Mouse (Mus musculus): ENCODE data around the gene Gpr180. TPM values are rescaled to one million over a fixed set of nuclear protein-coding genes. Genes with fewer than 3 reads are reported as not detected.
"Not testable (repeated sequence)": the region's sequence is repeated elsewhere in the genome, so short reads cannot be mapped to it uniquely, and the experiment has no call there.

The Gpr180 gene
- polyA plus RNA-seq, 1 experiment from 2014 or later, result 36.2 TPM

GRCm38 (mm10) chr14:118148554-118148953 is 11.6 kb downstream of the Gpr180 start:
- H3K9ac ChIP-seq (ENCODE audit: low read depth, low read length), result no peak overlapping the region
- 73% methylated on average over 10 of the region's 10 CpGs for WGBS
- DNase-seq (ENCODE audit: low spot score) (no peak), ATAC-seq (ENCODE audit: low FRiP score) (no peak)
- H3K9me3 ChIP-seq (ENCODE audit: control insufficient read depth, low read length), result no peaks in the 10 kb centered on the region
- no peak overlapping the region for H3K4me2 ChIP-seq (replicated peaks; ENCODE audit: low read depth, low read length)
- H3K27ac ChIP-seq (ENCODE audit: low read depth, low read length), result no peak overlapping the region
- H3K36me3 ChIP-seq (ENCODE audit: control insufficient read depth, insufficient read depth, low read length), result no peaks in the 10 kb centered on the region
- no peak overlapping the region for H3K4me3 ChIP-seq (ENCODE audit: low read depth, low read length)
- H3K27me3 ChIP-seq (ENCODE audit: control insufficient read depth, insufficient read depth, low read length), result no peaks in the 10 kb centered on the region
- H3K4me1 ChIP-seq (replicated peaks; ENCODE audit: control insufficient read depth, insufficient read depth, low read length), result no peaks in the 10 kb centered on the region

GRCm38 (mm10) chr14:118150656-118151551 is 13.9 kb downstream of the Gpr180 start:
- Histone ChIP-seq H3K4me2 (replicated peaks; ENCODE audit: low read depth, low read length) (no peak overlapping the region), H3K27me3 (ENCODE audit: control insufficient read depth, insufficient read depth, low read length) (no peaks in the 10 kb centered on the region), H3K27ac (ENCODE audit: low read depth, low read length) (no peak overlapping the region), H3K4me3 (ENCODE audit: low read depth, low read length) (no peak overlapping the region), H3K9ac (ENCODE audit: low read depth, low read length) (no peak overlapping the region), H3K36me3 (ENCODE audit: control insufficient read depth, insufficient read depth, low read length) (no peaks in the 10 kb centered on the region), H3K9me3 (ENCODE audit: control insufficient read depth, low read length) (no peaks in the 10 kb centered on the region), H3K4me1 (replicated peaks; ENCODE audit: control insufficient read depth, insufficient read depth, low read length) (no peaks in the 10 kb centered on the region)
- DNase-seq (ENCODE audit: low spot score), result no peak
- 93% methylated on average over 26 of the region's 26 CpGs for WGBS
- no peak for ATAC-seq (ENCODE audit: low FRiP score)

GRCm38 (mm10) chr14:118151651-118152293 is 14.8 kb downstream of the Gpr180 start:
- no peaks in the 10 kb centered on the region for H3K4me1 ChIP-seq (replicated peaks; ENCODE audit: control insufficient read depth, insufficient read depth, low read length)
- no peak for ATAC-seq (ENCODE audit: low FRiP score)
- no peaks in the 10 kb centered on the region for H3K27me3 ChIP-seq (ENCODE audit: control insufficient read depth, insufficient read depth, low read length)
- no peak for DNase-seq (ENCODE audit: low spot score)
- 85% methylated on average over 5 of the region's 5 CpGs for WGBS
- 0 out of 2 replicates have a peak, but pooled peaks cover 2% of the 10 kb centered on the region for H3K36me3 ChIP-seq (ENCODE audit: control insufficient read depth, insufficient read depth, low read length)
- no peak overlapping the region for H3K4me2 ChIP-seq (replicated peaks; ENCODE audit: low read depth, low read length)
- no peak overlapping the region for H3K4me3 ChIP-seq (ENCODE audit: low read depth, low read length)
- H3K27ac ChIP-seq (ENCODE audit: low read depth, low read length), result no peak overlapping the region
- H3K9ac ChIP-seq (ENCODE audit: low read depth, low read length), result no peak overlapping the region
- no peaks in the 10 kb centered on the region for H3K9me3 ChIP-seq (ENCODE audit: control insufficient read depth, low read length)

GRCm38 (mm10) chr14:118152294-118152651 is 15.3 kb downstream of the Gpr180 start:
- Histone ChIP-seq H3K9ac (ENCODE audit: low read depth, low read length) (no peak overlapping the region), H3K4me2 (replicated peaks; ENCODE audit: low read depth, low read length) (no peak overlapping the region), H3K27ac (ENCODE audit: low read depth, low read length) (no peak overlapping the region), H3K4me3 (ENCODE audit: low read depth, low read length) (no peak overlapping the region), H3K9me3 (ENCODE audit: control insufficient read depth, low read length) (no peaks in the 10 kb centered on the region), H3K4me1 (replicated peaks; ENCODE audit: control insufficient read depth, insufficient read depth, low read length) (no peaks in the 10 kb centered on the region), H3K36me3 (ENCODE audit: control insufficient read depth, insufficient read depth, low read length) (0 out of 2 replicates have a peak, but pooled peaks cover 2% of the 10 kb centered on the region), H3K27me3 (ENCODE audit: control insufficient read depth, insufficient read depth, low read length) (no peaks in the 10 kb centered on the region)
- ATAC-seq (ENCODE audit: low FRiP score) (no peak), DNase-seq (ENCODE audit: low spot score) (no peak)
- WGBS, result 90% methylated on average over 8 of the region's 8 CpGs

- H3K27me3 ChIP-seq (ENCODE audit: control insufficient read depth, insufficient read depth, low read length); H3K9ac ChIP-seq (ENCODE audit: low read depth, low read length); H3K4me1 ChIP-seq (replicated peaks; ENCODE audit: control insufficient read depth, insufficient read depth, low read length); H3K27ac ChIP-seq (ENCODE audit: low read depth, low read length); H3K36me3 ChIP-seq (ENCODE audit: control insufficient read depth, insufficient read depth, low read length); H3K9me3 ChIP-seq (ENCODE audit: control insufficient read depth, low read length); ATAC-seq (ENCODE audit: low FRiP score); DNase-seq (ENCODE audit: low spot score); H3K4me2 ChIP-seq (replicated peaks; ENCODE audit: low read depth, low read length); H3K4me3 ChIP-seq (ENCODE audit: low read depth, low read length): not testable (repeated sequence)
- 96% methylated on average over 16 of the region's 16 CpGs for WGBS
These were observed 19.1 kb downstream of the Gpr180 start for GRCm38 (mm10) chr14:118156056-118156455.

- Histone ChIP-seq H3K36me3 (ENCODE audit: control insufficient read depth, insufficient read depth, low read length) (0 out of 2 replicates have a peak, but pooled peaks cover 2% of the 10 kb centered on the region), H3K27ac (ENCODE audit: low read depth, low read length) (no peak overlapping the region), H3K4me3 (ENCODE audit: low read depth, low read length) (no peak overlapping the region), H3K4me2 (replicated peaks; ENCODE audit: low read depth, low read length) (no peak overlapping the region), H3K9ac (ENCODE audit: low read depth, low read length) (no peak overlapping the region), H3K27me3 (ENCODE audit: control insufficient read depth, insufficient read depth, low read length) (no peaks in the 10 kb centered on the region), H3K4me1 (replicated peaks; ENCODE audit: control insufficient read depth, insufficient read depth, low read length) (no peaks in the 10 kb centered on the region), H3K9me3 (ENCODE audit: control insufficient read depth, low read length) (no peaks in the 10 kb centered on the region)
- 89% methylated on average over 10 of the region's 10 CpGs for WGBS
- no peak for DNase-seq (ENCODE audit: low spot score)
- no peak; the same call in 1 of the 2 replicates for ATAC-seq (ENCODE audit: low FRiP score)
These were observed 19.8 kb downstream of the Gpr180 start for GRCm38 (mm10) chr14:118156740-118157139.

GRCm38 (mm10) chr14:118157146-118157545 is 20.2 kb downstream of the Gpr180 start:
- no peaks in the 10 kb centered on the region for H3K27me3 ChIP-seq (ENCODE audit: control insufficient read depth, insufficient read depth, low read length)
- 26% methylated on average over 5 of the region's 5 CpGs for WGBS

GRCm38 (mm10) chr14:118161751-118162150 is 24.8 kb downstream of the Gpr180 start:
- ATAC-seq (ENCODE audit: low FRiP score), result no peak
- H3K9ac ChIP-seq (ENCODE audit: low read depth, low read length), result no peak overlapping the region
- H3K4me1 ChIP-seq (replicated peaks; ENCODE audit: control insufficient read depth, insufficient read depth, low read length), result no peaks in the 10 kb centered on the region
- H3K9me3 ChIP-seq (ENCODE audit: control insufficient read depth, low read length), result no peaks in the 10 kb centered on the region
- 89% methylated on average over 3 of the region's 3 CpGs for WGBS
- H3K4me3 ChIP-seq (ENCODE audit: low read depth, low read length), result no peak overlapping the region
- DNase-seq (ENCODE audit: low spot score), result no peak
- no peak overlapping the region for H3K4me2 ChIP-seq (replicated peaks; ENCODE audit: low read depth, low read length)
- no peak overlapping the region for H3K27ac ChIP-seq (ENCODE audit: low read depth, low read length)
- H3K27me3 ChIP-seq (ENCODE audit: control insufficient read depth, insufficient read depth, low read length), result no peaks in the 10 kb centered on the region
- H3K36me3 ChIP-seq (ENCODE audit: control insufficient read depth, insufficient read depth, low read length), result no peaks in the 10 kb centered on the region

More at GRCm38 (mm10) chr14:118157146-118157545, 20.2 kb downstream of the Gpr180 start:
- 0 out of 2 replicates have a peak, but pooled peaks cover 2% of the 10 kb centered on the region for H3K36me3 ChIP-seq (ENCODE audit: control insufficient read depth, insufficient read depth, low read length)
- no peak overlapping the region for H3K9ac ChIP-seq (ENCODE audit: low read depth, low read length)
- no peak overlapping the region for H3K27ac ChIP-seq (ENCODE audit: low read depth, low read length)
- no peak overlapping the region for H3K4me2 ChIP-seq (replicated peaks; ENCODE audit: low read depth, low read length)
- ATAC-seq (ENCODE audit: low FRiP score), result no peak
- no peaks in the 10 kb centered on the region for H3K9me3 ChIP-seq (ENCODE audit: control insufficient read depth, low read length)
- no peak overlapping the region for H3K4me3 ChIP-seq (ENCODE audit: low read depth, low read length)
- H3K4me1 ChIP-seq (replicated peaks; ENCODE audit: control insufficient read depth, insufficient read depth, low read length), result no peaks in the 10 kb centered on the region
- DNase-seq (ENCODE audit: low spot score), result peak; percentile 80
